Mouse (Mus musculus): ENCODE measurements at regions not wholly inside any gene's neighbourhood (a gene's known extent, or its start where the extent isn't known, plus 50 kb on each side); places are given as distances from the start of the nearest gene placed in this dataset.

GRCm38 (mm10) chr9:49959987-49960386 is 161.3 kb upstream of the Ncam1 start:
- TF ChIP-seq GABPA (IDR thresholded peaks at IDR 0.05; ENCODE audit: insufficient replicate concordance, low read depth, low read length) (no peak), CTCF (conservative IDR thresholded peaks at IDR 0.05 in 1 of 2, IDR thresholded peaks at IDR 0.05 in 1 of 2; ENCODE audit: low read depth in 2 of 2, low read length in 2 of 2) (no peak), EP300 (IDR thresholded peaks at IDR 0.05; ENCODE audit: low read length) (no peak), MYC (IDR thresholded peaks at IDR 0.05; ENCODE audit: low read depth, low read length) (no peak), POLR2A (IDR thresholded peaks at IDR 0.05; ENCODE audit: low read depth, low read length) (no peak), JUND (conservative IDR thresholded peaks at IDR 0.05; ENCODE audit: low read depth, low read length) (no peak), KAT2A (IDR thresholded peaks at IDR 0.05; ENCODE audit: insufficient replicate concordance, low read length) (no peak)

Data from CH12.LX (cell line).